Mouse (Mus musculus) cerebellum, adult 2 months (tissue): ENCODE measurements around the gene Hoxa5.

Experiments
- CTCF ChIP-seq: fragments of 200-500 bp; IDR thresholded peaks from 2 replicates; pipeline ENCODE4 v1.5.1; 2011; ENCODE audit warnings: low read depth, mild to moderate bottlenecking, control low read depth, low read length, moderate library complexity, borderline replicate concordance; ENCODE audit not compliant: insufficient read depth
- POLR2A ChIP-seq: fragments of 200-500 bp; IDR thresholded peaks from 2 replicates; pipeline ENCODE4 v1.6.1; 2011; ENCODE audit warnings: low read length, control low read depth, borderline replicate concordance; ENCODE audit not compliant: insufficient read depth

- TF ChIP-seq CTCF, result no peak
- TF ChIP-seq POLR2A, result no peak
These were observed 8.2 kb upstream of the Hoxa5 start for GRCm38 (mm10) chr6:52212556-52213118.
